Mouse (Mus musculus): Measurements from ENCODE around the gene Ugt8a.

DNA sequence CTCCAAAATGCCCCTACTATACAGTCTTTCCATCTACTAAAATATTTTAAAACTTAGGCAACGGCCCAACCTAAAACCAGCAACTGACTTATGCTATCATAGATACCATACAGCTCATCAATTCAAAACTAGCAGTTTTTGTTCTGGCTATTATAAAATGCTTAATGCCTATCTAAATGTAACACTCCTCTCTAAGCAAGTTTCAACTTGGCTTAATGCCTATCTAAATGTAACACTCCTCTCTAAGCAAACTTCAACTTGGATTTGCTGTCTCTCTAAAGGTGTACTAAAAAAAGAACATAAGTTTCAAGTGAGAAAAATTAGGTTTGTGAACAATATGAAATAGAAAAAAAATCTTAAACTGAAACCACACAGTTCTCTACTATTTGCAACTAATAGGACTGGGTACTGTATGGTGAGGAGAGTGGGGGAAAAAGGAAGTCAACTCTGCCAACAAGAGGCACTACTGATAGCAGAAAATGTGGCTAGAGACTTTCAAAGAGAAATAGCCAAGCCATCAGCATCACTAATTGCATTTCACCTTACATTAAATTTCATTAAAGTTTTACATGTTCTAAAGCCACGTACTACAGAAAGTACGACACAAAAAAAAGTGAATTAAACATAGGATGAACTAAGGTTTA is 5.7 kb downstream of the Ugt8a start:
- TF ChIP-seq POLR2A (IDR thresholded peaks at IDR 0.05; ENCODE audit: borderline replicate concordance, extremely low read depth, low read depth, low read length) (no peak), CTCF (IDR thresholded peaks at IDR 0.05; ENCODE audit: insufficient read depth, low read length) (no peak)

Measured in lung, adult 2 months (tissue).